Mouse (Mus musculus): Measurements from ENCODE around the gene Taf1d. TPM values are rescaled to one million over a fixed set of nuclear protein-coding genes. Genes with fewer than 3 reads are reported as not detected.
"Not testable (repeated sequence)": the region's sequence is repeated elsewhere in the genome, so short reads cannot be mapped to it uniquely, and the experiment has no call there.

Gene Taf1d
- total RNA-seq (2015): 394 and 427 TPM in 2 replicates
- total RNA-seq (2017): 1,420 and 1,531 TPM in 2 replicates

DNA sequence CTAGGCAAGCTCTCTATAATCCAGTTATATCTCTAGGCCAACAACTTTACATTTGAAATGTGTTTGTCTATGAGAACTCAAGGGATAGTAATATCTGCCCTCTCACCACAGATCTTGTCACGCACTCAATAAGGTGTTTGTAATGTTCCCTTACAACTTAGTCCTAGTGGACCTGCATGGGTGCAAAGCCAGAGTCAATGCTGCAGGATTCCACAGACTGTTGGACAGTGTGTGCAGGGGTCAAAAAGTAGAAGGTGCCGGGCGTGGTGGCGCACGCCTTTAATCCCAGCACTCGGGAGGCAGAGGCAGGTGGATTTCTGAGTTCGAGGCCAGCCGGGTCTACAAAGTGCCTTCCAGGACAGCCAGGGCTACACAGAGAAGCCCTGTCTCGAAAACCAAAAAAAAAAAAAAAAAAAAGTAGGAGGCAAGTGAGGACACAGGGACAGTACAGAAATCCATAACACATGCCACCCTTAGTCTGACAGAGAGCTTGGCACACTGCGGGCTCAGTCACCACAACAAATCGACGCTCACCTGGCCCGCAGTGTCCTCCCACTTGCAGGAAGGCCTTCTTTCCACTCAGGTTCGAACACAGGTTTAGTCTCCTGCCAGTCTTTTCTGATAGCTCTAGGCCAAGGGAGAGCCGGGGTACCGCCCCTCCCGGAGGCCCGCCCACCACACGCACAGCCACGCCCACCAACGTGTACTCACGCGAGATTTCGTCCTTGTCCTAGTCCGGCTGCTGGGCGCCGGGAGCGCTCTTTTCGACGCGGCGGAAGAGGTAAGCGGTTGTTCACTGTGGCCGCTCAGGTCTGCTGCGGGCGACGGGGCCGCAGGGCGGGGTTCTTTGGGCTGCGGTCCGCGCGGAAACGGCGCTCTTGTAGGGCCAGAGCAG, at the start of gene Taf1d:
Gene Taf1d (plus strand): TSS at position 712 of the 895 bp plus-strand sequence.
- ATAC-seq (replicated peaks; ENCODE audit: poor library complexity): peak; percentile 88

DNA sequence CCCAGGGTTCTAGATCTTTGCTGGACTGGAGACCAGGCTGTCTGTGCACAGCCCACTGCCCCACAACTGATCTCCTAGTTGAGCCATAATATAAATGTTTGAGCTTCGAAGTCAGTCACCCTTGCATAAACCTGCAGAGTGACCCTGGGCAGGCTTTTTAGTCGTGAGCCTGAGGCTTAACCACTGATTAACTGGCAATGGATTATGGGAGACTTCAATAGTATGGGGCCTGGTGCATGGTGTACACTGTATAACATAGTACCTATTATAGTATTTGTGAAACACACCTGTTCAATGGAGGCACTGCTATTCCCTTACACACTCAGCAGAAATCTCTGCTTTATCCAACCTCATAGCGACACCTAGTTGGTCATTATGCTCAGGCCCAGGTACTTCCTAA, 49.8 kb upstream of the Taf1d start:
- no peak for ATAC-seq (replicated peaks; ENCODE audit: poor library complexity)

DNA sequence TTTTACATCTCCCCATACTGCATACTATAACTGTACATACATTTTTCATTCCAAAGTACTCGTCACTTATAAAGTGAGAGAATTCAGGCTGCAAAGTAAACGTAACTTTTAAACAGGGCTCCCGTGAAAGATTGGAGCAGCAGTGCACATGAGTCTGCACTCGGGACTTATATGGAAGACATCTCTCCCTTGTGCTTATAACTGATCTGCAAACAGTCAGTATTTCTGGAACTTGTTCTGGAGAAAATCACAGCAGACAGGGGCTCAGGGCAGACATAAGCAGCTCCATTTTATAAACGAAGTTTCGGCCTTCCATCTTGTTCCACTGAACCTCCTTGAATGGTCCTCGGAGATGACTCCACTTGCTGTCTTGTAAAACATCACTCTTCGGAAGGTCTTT, 44.0 kb upstream of the Taf1d start:
- no peak for ATAC-seq (replicated peaks; ENCODE audit: poor library complexity)

DNA sequence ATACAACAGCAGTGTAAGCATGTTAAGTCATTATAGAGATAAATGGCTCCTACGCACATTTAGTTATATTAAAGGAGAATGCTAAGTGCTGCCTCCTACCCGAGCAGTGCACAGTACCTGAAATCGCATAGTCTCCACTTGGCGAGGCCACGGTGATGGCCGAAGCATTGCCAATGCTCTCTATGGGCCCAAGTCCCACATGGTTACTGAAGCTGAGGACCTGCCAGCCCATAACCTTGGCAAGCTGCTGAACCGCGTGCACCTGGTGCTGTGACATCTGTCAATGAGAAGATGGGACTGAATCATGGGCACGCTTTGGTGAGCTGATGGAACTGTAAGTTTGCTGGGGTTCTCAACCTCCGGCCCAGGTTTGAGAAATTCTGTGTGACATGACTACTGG, 42.5 kb upstream of the Taf1d start:
- ATAC-seq (replicated peaks; ENCODE audit: poor library complexity): no peak

- ATAC-seq (replicated peaks; ENCODE audit: poor library complexity): peak; percentile 71
These were observed 32.0 kb upstream of the Taf1d start for GRCm38 (mm10) chr9:15273981-15274380.

DNA sequence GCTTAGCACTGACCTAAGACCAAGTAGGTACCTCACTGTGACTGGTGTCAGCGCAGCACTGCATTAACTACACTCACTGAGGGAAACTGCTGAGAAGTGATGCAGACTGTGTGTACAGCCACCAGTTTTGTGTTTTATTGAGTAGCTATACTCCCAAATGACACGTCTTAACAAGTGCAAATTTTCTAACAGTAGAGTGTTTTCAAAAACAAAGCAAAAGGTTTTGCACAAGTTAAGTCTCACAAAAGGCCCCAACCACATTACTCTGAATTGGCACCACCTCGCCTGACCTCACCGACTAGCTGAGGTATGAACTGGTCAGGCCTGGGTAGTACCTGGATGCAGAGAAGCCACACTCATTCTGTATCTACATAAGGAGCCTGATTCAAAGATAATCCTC, 29.2 kb upstream of the Taf1d start:
- ATAC-seq (replicated peaks; ENCODE audit: poor library complexity): no peak

DNA sequence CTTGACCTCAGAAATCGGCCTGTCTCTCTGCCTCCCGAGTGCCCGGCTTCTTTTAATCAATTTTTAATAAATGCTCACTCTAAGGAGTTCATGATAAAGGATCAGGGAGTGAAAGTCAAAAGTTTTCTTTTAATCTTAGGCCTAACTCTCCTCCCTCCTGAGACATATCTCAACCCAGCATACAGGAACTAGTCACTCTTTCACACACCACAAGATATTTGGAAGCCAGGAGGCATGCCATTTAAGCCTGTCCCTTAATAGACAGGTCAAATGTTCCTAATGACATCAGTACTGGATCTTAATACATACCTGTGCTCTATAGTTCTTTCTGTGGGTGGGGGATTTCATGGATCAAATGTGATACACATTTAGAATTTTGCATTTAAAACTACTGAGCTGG, 27.7 kb upstream of the Taf1d start:
- no peak for ATAC-seq (replicated peaks; ENCODE audit: poor library complexity)

- ATAC-seq (replicated peaks; ENCODE audit: poor library complexity): no peak
These were observed 26.8 kb upstream of the Taf1d start for GRCm38 (mm10) chr9:15279139-15279648.

DNA sequence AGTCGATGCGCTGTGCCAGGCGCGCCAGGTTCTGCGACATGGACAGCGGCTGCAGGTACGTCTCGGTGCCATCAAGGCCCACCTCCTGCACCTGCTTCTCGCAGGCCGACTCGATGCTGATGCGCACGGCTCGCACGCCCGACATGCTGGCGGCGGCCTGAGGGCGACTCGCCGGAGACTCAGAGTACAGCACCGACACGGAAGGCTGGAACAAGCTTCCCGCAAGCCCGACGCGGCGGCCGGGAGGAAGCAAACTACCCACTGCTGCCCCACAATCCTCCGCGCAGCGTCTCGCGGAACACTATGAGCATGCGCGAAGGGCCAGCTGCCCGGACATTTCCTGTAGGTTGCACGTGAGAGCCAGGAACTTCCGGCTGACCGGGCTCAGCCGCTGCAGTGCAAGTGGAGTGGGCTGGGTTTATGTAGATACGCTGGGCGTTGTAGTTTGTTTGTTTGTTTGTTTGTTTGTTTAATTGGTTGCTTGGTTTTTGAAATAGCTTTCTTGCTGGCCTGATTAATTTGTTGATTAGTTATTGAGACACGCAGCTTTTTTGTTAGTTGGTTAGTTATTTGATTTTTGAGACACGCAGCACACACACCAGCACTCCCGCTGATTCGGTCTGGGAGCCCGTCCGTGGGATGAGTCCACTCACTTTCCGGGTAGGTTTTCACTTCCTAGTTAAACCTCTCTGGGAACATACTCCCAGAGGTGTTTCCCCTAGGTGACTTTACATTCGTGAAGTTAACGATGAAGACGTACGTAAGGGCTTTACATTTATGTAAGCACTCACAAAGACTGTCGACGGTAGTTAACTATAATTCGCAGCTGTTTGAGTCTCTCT, 26.1 kb upstream of the Taf1d start, which contains the start of gene Med17:
Gene Med17 (minus strand): TSS at position 283 of the 842 bp plus-strand sequence.
- ATAC-seq (replicated peaks; ENCODE audit: poor library complexity): peak; percentile 91

DNA sequence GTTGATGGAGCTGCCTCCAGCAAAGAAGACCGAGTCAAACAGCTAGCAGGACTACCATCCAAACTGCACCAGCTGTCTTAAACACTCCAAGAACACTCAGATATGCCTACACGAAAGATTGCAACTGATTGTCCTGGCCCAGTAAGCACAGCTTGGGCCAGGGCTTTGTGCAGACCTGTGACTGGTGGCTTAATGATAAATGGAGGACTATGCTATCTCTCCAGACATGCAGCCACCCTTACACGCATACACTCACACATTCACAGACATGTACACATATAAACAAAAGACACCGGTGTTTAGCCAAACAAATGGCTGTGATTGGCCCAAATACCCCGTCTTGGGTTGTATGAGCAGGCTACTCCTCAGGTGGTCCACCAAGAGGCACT, 25.5 kb upstream of the Taf1d start:
- peak; percentile 19 for ATAC-seq (replicated peaks; ENCODE audit: poor library complexity)

- peak; percentile 18; the same call in 1 of the 2 replicates for ATAC-seq (replicated peaks; ENCODE audit: poor library complexity)
These were observed 20.6 kb upstream of the Taf1d start for GRCm38 (mm10) chr9:15285443-15285842.

- ATAC-seq (replicated peaks; ENCODE audit: poor library complexity): peak; percentile 33
These were observed 18.2 kb upstream of the Taf1d start for GRCm38 (mm10) chr9:15287846-15288245.

- ATAC-seq (replicated peaks; ENCODE audit: poor library complexity): no peak
These were observed 17.6 kb upstream of the Taf1d start for GRCm38 (mm10) chr9:15288402-15288801.

- peak; percentile 95 for ATAC-seq (replicated peaks; ENCODE audit: poor library complexity)
These were observed 16.8 kb upstream of the Taf1d start for GRCm38 (mm10) chr9:15289251-15289650.

DNA sequence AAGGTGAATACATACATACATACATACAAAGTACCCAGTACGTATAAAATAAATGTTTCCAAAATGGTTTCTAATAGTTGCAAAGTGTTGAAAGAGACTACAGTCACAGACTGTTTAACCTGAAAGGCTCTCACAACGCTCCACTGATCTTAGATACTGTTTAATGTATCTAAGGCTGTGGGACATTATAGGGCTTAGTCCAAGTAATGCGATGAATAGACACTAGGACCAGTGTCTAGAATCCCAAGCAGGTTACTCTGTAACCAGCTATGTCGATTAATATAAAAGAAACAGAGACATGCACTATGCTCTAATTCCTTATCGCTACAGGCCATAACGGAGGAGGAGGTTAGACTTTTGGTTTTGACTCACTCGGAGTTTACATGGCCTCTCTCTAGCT, 8.9 kb upstream of the Taf1d start:
- no peak for ATAC-seq (replicated peaks; ENCODE audit: poor library complexity)

- peak; percentile 81 for ATAC-seq (replicated peaks; ENCODE audit: poor library complexity)
These were observed 7.6 kb upstream of the Taf1d start for GRCm38 (mm10) chr9:15298451-15298850.

DNA sequence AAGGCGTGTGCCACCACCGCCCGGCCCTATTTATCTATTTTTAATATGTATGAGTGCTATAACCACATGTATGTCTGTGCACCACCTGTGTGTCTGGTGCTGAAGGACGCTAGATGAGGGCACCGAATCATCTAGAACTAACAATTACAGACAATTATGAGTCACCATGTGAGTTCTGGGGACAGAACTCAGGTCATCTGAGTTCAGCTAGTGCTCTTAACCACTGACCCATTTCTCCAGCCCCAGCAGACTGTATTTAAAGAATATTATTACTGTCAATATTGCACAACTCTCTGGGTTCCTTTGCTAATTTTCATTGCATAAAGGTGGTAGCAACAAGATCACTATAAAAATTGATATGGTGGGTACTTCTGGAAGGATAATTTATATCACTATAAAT, 6.0 kb upstream of the Taf1d start:
- no peak for ATAC-seq (replicated peaks; ENCODE audit: poor library complexity)

- ATAC-seq (replicated peaks; ENCODE audit: poor library complexity): peak; percentile 32
These were observed 4.6 kb upstream of the Taf1d start for GRCm38 (mm10) chr9:15301399-15301798.

DNA sequence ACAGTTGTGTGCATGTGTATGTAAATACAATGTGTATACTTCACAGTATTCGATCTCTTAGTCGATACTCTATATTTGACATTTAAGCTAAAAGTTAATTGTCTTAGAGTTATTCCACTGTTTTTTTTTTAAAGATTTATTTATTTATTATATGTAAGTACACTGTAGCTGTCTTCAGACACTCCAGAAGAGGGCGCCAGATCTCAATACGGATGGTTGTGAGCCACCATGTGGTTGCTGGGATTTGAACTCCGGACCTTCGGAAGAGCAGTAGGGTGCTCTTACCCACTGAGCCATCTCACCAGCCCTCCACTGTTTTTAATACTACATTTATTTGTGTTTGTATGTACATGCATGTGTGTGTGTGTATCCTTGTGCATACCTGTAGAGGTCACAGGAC, 4.0 kb upstream of the Taf1d start:
- ATAC-seq (replicated peaks; ENCODE audit: poor library complexity): not testable (repeated sequence)

DNA sequence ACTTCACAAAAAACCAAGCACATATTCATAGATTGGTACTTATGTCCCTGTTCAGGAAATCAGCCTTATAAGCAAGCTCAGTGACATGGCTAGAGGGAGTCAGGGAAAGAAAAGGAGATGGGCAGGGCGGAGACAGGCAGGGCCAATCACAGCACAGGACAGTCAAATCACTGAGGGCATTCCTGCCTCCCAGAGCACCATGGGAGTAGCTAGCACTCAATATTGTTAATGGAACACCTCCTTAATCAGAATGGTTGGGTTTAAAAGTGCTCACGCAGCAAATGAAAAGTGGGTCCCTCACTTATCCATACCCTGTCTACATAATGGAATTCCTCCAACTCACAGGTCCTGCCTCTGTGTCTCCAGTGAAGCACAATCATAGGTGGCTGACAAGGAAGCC, 3.1 kb upstream of the Taf1d start:
- no peak for ATAC-seq (replicated peaks; ENCODE audit: poor library complexity)

DNA sequence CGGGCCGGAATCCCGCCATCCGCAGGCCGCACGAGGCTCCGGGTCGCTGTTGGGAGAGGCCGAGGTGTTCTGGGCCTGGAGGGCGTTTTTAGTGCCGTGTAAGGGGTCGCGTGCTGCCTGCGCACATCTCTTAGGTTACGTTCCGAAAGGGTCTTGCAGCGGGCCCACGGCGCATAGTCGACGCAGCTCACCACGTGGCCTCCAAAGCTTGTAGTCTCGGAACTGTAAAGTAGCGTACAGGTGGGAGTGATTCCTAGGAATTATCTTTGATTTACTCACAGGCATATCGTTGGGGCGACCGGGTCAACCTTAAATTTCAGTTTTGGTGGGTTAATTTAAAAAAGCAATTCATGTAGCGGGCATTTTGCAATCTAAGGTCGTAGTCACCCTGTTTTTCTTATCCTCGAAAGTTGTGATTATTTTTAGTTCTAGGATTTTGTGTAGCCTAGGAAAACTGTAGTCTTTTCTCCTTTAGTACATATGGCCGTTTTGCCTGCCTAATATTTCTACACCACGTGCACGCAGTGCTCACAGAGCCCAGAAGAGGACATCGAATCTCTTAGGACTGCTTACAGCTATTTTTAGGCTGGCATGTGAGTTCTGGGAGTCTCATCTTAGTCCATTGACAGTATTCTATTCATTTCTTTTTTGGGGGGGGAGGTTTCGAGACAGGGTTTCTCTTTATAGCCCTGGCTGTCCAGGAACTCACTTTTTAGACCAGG, 545 bp downstream of the Taf1d start, which contains the start of gene 4931406C07Rik:
Gene 4931406C07Rik (minus strand): TSS at position 51 of the 722 bp plus-strand sequence.
- no peak for ATAC-seq (replicated peaks; ENCODE audit: poor library complexity)

All from megakaryocyte progenitor cell, adult 5-6 weeks (primary cell).